Mouse (Mus musculus) CH12.LX (cell line): ENCODE results near the gene Hoxa7. TPM values are rescaled to one million over a fixed set of nuclear protein-coding genes. Genes with fewer than 3 reads are reported as not detected.
A peak's percentile ranks its signal among the peaks of the same experiment; 100 is the strongest.

ENCODE experiments used
- DNase-seq: peaks from one replicate; pipeline ENCODE4 v3.0.0-alpha.2; 2013; ENCODE audit errors: extremely low read depth
- H3K27ac ChIP-seq: 2 replicates; pipeline ENCODE4 v1.5.1; 2012; ENCODE audit warnings: low read depth, mild to moderate bottlenecking, control low read depth, moderate library complexity; ENCODE audit not compliant: insufficient read depth
- H3K27me3 ChIP-seq: replicated peaks from 2 replicates; pipeline ENCODE3; 2012; ENCODE audit warnings: inconsistent platforms
- H3K36me3 ChIP-seq, 2 experiments: replicated peaks in 1 of 2; 2 replicates each; pipeline versions ENCODE3 to v1.6.1; 2012; ENCODE audit warnings: inconsistent platforms in 1 of 2, low read length in 1 of 2, mild to moderate bottlenecking in 1 of 2, mixed read lengths in 1 of 2, moderate library complexity in 1 of 2; ENCODE audit not compliant: control insufficient read depth in 1 of 2, insufficient read depth in 1 of 2
- H3K4me1 ChIP-seq, 2 experiments: 2 replicates each; pipeline ENCODE4 v1.6.1; 2012; ENCODE audit warnings: inconsistent platforms in 1 of 2, moderate library complexity in 1 of 2; ENCODE audit not compliant: insufficient read depth in 2 of 2, control insufficient read depth in 1 of 2
- H3K4me2 ChIP-seq: 2 replicates; pipeline ENCODE4 v1.6.1; 2012; ENCODE audit warnings: low read depth, mild to moderate bottlenecking, control low read depth; ENCODE audit not compliant: poor library complexity, insufficient read depth, severe bottlenecking
- H3K4me3 ChIP-seq, 3 experiments: fragments of 150-350 bp in 1 of 3; sonication (generic) in 1 of 3; replicated peaks in 1 of 3; 2 replicates each; pipeline versions ENCODE3 to v1.5.1; 2011 to 2012; ENCODE audit warnings: low read depth in 2 of 3, low read length in 2 of 3, mild to moderate bottlenecking in 2 of 3, moderate library complexity in 2 of 3, control low read depth in 1 of 3, improper control_type of control experiment in 1 of 3, inconsistent platforms in 1 of 3, mixed read lengths in 1 of 3; ENCODE audit not compliant: poor library complexity in 1 of 3
- H3K79me2 ChIP-seq: replicated peaks from 2 replicates; pipeline ENCODE4 v1.6.1; 2012; ENCODE audit warnings: mild to moderate bottlenecking, moderate library complexity; ENCODE audit not compliant: control insufficient read depth, poor library complexity, insufficient read depth, severe bottlenecking; ENCODE audit errors: extremely low read depth
- H3K9ac ChIP-seq: 2 replicates; pipeline ENCODE4 v1.6.1; 2012; ENCODE audit warnings: low read depth, mild to moderate bottlenecking, control low read depth, moderate library complexity; ENCODE audit not compliant: insufficient read depth
- H3K9me3 ChIP-seq: replicated peaks from 2 replicates; pipeline ENCODE3; 2012; ENCODE audit warnings: low read length, inconsistent platforms, mixed read lengths
- BHLHE40 ChIP-seq: IDR thresholded peaks from 2 replicates; pipeline ENCODE4 v1.6.1; 2011; ENCODE audit warnings: mild to moderate bottlenecking, low read depth, low read length, improper control_type of control experiment
- EP300 ChIP-seq: IDR thresholded peaks from 2 replicates; pipeline ENCODE4 v1.6.1; 2011; ENCODE audit warnings: low read length, improper control_type of control experiment
- HCFC1 ChIP-seq: IDR thresholded peaks from 2 replicates; pipeline ENCODE4 v1.6.1; 2012; ENCODE audit warnings: low read depth, mild to moderate bottlenecking, inconsistent platforms, low read length, improper control_type of control experiment
- IRF4 ChIP-seq: IDR thresholded peaks from 2 replicates; pipeline ENCODE4 v1.6.1; 2014; ENCODE audit warnings: low read depth, mild to moderate bottlenecking, inconsistent platforms, low read length, improper control_type of control experiment
- JUN ChIP-seq: IDR thresholded peaks from 2 replicates; pipeline ENCODE4 v1.6.1; 2011; ENCODE audit warnings: low read depth, mild to moderate bottlenecking, low read length, improper control_type of control experiment, moderate library complexity; ENCODE audit not compliant: insufficient read depth
- JUND ChIP-seq: conservative IDR thresholded peaks from 2 replicates; pipeline ENCODE4 v1.6.1; 2011; ENCODE audit warnings: low read depth, low read length, improper control_type of control experiment
- MAFK ChIP-seq: IDR thresholded peaks from 2 replicates; pipeline ENCODE4 v1.6.1; 2011; ENCODE audit warnings: low read length, improper control_type of control experiment; ENCODE audit not compliant: insufficient replicate concordance
- MAX ChIP-seq: IDR thresholded peaks from 2 replicates; pipeline ENCODE4 v1.6.1; 2011; ENCODE audit warnings: low read length, improper control_type of control experiment
- MEF2A ChIP-seq: IDR thresholded peaks from 2 replicates; pipeline ENCODE4 v1.6.1; 2014; ENCODE audit warnings: low read depth, mild to moderate bottlenecking, inconsistent platforms, low read length, improper control_type of control experiment, borderline replicate concordance
- NELFE ChIP-seq: IDR thresholded peaks from 2 replicates; pipeline ENCODE4 v1.6.1; 2011; ENCODE audit warnings: low read depth, low read length, improper control_type of control experiment
- NRF1 ChIP-seq: IDR thresholded peaks from 2 replicates; pipeline ENCODE4 v1.6.1; 2014; ENCODE audit warnings: low read depth, mild to moderate bottlenecking, inconsistent platforms, low read length, improper control_type of control experiment, moderate library complexity
- PAX5 ChIP-seq: IDR thresholded peaks from 2 replicates; pipeline ENCODE4 v1.6.1; 2012; ENCODE audit warnings: low read length, inconsistent platforms, mixed read lengths
- RAD21 ChIP-seq: IDR thresholded peaks from 2 replicates; pipeline ENCODE4 v1.6.1; 2011; ENCODE audit warnings: low read depth, mild to moderate bottlenecking, low read length, improper control_type of control experiment, moderate library complexity
- RCOR1 ChIP-seq: conservative IDR thresholded peaks from 2 replicates; pipeline ENCODE4 v1.6.1; 2012; ENCODE audit warnings: low read depth, mild to moderate bottlenecking, inconsistent platforms, low read length, improper control_type of control experiment
- SMC3 ChIP-seq: IDR thresholded peaks from 2 replicates; pipeline ENCODE4 v1.6.1; 2011; ENCODE audit warnings: low read depth, low read length, improper control_type of control experiment
- TBP ChIP-seq: conservative IDR thresholded peaks from 2 replicates; pipeline ENCODE4 v1.6.1; 2011; ENCODE audit warnings: low read depth, low read length, improper control_type of control experiment
- TCF12 ChIP-seq: IDR thresholded peaks from 2 replicates; pipeline ENCODE4 v1.6.1; 2014; ENCODE audit warnings: low read depth, mild to moderate bottlenecking, inconsistent platforms, low read length, improper control_type of control experiment
- USF2 ChIP-seq: conservative IDR thresholded peaks from 2 replicates; pipeline ENCODE4 v1.6.1; 2011; ENCODE audit warnings: low read depth, low read length, improper control_type of control experiment
- ZC3H11A ChIP-seq: IDR thresholded peaks from 2 replicates; pipeline ENCODE4 v1.6.1; 2012; ENCODE audit warnings: low read depth, mild to moderate bottlenecking, inconsistent platforms, low read length, improper control_type of control experiment
- ZKSCAN1 ChIP-seq: IDR thresholded peaks from 2 replicates; pipeline ENCODE4 v1.6.1; 2012; ENCODE audit warnings: low read depth, inconsistent platforms, low read length, improper control_type of control experiment, borderline replicate concordance
- ZMIZ1 ChIP-seq: IDR thresholded peaks from 2 replicates; pipeline ENCODE4 v1.6.1; 2012; ENCODE audit warnings: low read depth, mild to moderate bottlenecking, inconsistent platforms, low read length, improper control_type of control experiment
- dilution Hi-C: fragments of 300-500 bp; cut with MboI; formaldehyde crosslinking; loops from 2 replicates; pipeline ENCODE4 v1.14.3; 2020; ENCODE audit warnings: low sequenced_read_pairs; ENCODE audit not compliant: extremely low pct_unique_long_range_greater_than_20kb, extremely low pct_ligation_motif_present
- in situ Hi-C: fragments of 300-500 bp; cut with MboI; formaldehyde crosslinking; loops from 3 replicates; pipeline ENCODE4 v1.14.3; 2019; ENCODE audit warnings: low sequenced_read_pairs, low pct_ligation_motif_present, low pct_unique_long_range_greater_than_20kb, mixed read lengths
- polyA plus RNA-seq: library from polyadenylated mRNA; unstranded; fragments of >175 nt; gene quantifications from 2 replicates; pipeline ENCODE4 v1.2.1, GENCODE M21; 2012; ENCODE audit warnings: low read depth; ENCODE audit not compliant: insufficient read length
- total RNA-seq, 2 experiments: library from RNA; depleted of rRNA; stranded (reverse); fragments of 300-350 nt in 1 of 2; fragments of >200 nt in 1 of 2; gene quantifications; 2 replicates each; pipeline ENCODE4 v1.2.3; 2012 to 2014

Gene Hoxa7
- total and polyA plus RNA-seq, 3 experiments: 1.0 to 1.4 (median 1.1) TPM

DNA sequence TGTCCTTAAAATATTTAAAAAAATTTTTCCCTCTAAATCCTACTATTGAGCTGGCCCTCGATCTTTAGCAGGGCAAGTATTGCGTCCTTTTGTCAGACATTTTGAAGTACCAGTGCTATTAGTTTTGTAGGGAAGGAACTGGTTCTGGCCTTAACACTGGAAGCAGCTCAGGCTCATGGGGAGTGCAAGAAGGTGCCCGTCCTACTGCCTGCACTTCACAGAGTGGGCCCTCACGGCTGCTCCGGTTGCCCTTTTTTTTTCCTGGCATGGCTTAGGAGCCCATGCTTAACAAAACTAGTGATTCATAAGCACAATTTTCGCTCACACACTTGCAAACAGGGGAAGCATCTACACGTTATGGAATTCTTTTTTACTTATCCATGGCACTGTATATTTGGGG lies 17.3 kb upstream of the Hoxa7 start:
- no peaks in the 10 kb centered on the region for H3K79me2 ChIP-seq
- TF ChIP-seq MEF2A (no peak), USF2 (no peak), NELFE (no peak), RCOR1 (no peak), SMC3 (no peak), JUND (no peak), IRF4 (no peak), NRF1 (no peak), ZMIZ1 (no peak), HCFC1 (no peak), BHLHE40 (no peak)
- peaks cover 20% of the 10 kb centered on the region for H3K9me3 ChIP-seq
- H3K27me3 ChIP-seq: no peaks in the 10 kb centered on the region
- H3K4me2 ChIP-seq: no peak overlapping the region; the same call in 1 of the 2 replicates
- peaks cover under 1 to 28% of the 10 kb centered on the region in 2 experiments for H3K36me3 ChIP-seq
- no peak overlapping the region; the same call in 1 of the 2 replicates for H3K9ac ChIP-seq
- dilution Hi-C loops: no loop called here
- in situ Hi-C loops: no loop called here
- DNase-seq: no peak
- no peak overlapping the region for H3K27ac ChIP-seq
- peak overlapping the region in 1 of 3 experiments; percentile 60 for H3K4me3 ChIP-seq
- H3K4me1 ChIP-seq: peaks cover 0 to 12% of the 10 kb centered on the region in 2 experiments; a peak in 2 of 4 replicates

DNA sequence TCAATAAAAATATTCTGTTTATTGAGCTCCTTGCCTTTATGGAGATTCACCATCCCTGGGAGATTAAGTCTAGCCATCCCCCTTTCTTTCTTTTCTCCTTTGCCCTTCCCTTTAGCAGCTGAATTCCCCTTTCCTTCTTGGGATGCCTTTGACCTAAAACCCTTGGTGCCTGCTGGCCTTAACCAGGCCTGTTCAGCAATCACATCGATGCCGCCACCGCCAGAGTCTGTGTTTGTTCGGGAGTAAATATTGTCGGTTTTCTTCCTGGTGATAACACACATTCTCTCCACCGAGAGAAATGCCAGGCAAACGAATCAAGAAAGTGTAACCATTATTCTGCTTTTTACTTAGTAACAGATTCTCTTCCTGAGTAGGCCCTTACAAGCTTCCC lies 16.5 kb upstream of the Hoxa7 start:
- Histone ChIP-seq H3K79me2 (no peaks in the 10 kb centered on the region), H3K36me3 (peaks cover 2 to 36% of the 10 kb centered on the region in 2 experiments), H3K27me3 (no peaks in the 10 kb centered on the region), H3K4me1 (peaks cover 0 to 12% of the 10 kb centered on the region in 2 experiments; a peak in 2 of 4 replicates), H3K4me3 (no peak overlapping the region), H3K4me2 (no peak overlapping the region), H3K27ac (no peak overlapping the region), H3K9me3 (peaks cover 27% of the 10 kb centered on the region), H3K9ac (no peak overlapping the region)
- in situ Hi-C loops: no loop called here
- no peak for DNase-seq
- dilution Hi-C loops: no loop called here
- TF ChIP-seq PAX5 (no peak), ZMIZ1 (no peak), ZKSCAN1 (no peak), RAD21 (no peak), RCOR1 (no peak), TCF12 (no peak), ZC3H11A (no peak), HCFC1 (no peak), EP300 (no peak), TBP (no peak), NRF1 (no peak), JUN (no peak), USF2 (no peak), IRF4 (no peak), MAX (no peak), SMC3 (no peak), MAFK (no peak)
